Mouse (Mus musculus): ENCODE data around the gene Batf3. TPM values are rescaled to one million over a fixed set of nuclear protein-coding genes. Genes with fewer than 3 reads are reported as not detected.

Batf3 gene
- total and polyA plus RNA-seq, 2 experiments: 1.6 to 2.9 TPM

DNA sequence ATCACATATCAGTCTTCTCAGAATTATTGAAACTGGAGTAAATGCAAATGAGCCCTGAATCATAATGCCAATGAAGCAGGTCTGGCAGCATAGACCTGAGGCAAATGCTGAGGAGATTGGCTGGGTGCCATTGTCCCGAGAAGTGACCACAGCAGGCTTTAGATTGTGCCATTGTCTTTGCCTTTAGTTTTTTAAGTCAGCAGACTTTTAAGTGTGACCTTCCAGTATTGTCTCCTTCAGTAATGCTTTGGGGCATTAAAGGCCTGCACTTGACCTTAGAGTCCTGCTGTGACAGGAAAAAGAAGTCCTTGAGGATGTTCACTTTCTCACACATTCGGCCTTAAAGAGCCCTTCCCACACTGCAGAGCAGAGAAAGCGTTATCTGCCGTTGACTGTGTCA is 27.4 kb upstream of the Batf3 start:
- Histone ChIP-seq H3K27ac (replicated peaks; ENCODE audit: insufficient read depth, low read depth, low read length) (peak overlapping the region; percentile 54), H3K4me1 (ENCODE audit: control insufficient read depth, insufficient read depth, low read length) (peaks cover 19% of the 10 kb centered on the region), H3K9ac (ENCODE audit: low read depth, low read length) (no peak overlapping the region), H3K4me3 (ENCODE audit: insufficient read depth, low read depth, low read length) (no peak overlapping the region), H3K27me3 (ENCODE audit: control insufficient read depth, insufficient read depth, low read length) (no peaks in the 10 kb centered on the region), H3K36me3 (ENCODE audit: control insufficient read depth, insufficient read depth, low read length) (no peaks in the 10 kb centered on the region), H3K79me2 (ENCODE audit: control insufficient read depth, insufficient read depth, low read length) (no peaks in the 10 kb centered on the region)
- no peak for DNase-seq (ENCODE audit: extremely low read depth, low read depth, low spot score)
- no peak for TF ChIP-seq POLR2A (IDR thresholded peaks at IDR 0.05; ENCODE audit: extremely low read depth, insufficient read depth, low read length)
- no peak for TF ChIP-seq CTCF (IDR thresholded peaks at IDR 0.05; ENCODE audit: low read depth, low read length)
- 82% methylated on average over 4 of the region's 4 CpGs for WGBS

DNA sequence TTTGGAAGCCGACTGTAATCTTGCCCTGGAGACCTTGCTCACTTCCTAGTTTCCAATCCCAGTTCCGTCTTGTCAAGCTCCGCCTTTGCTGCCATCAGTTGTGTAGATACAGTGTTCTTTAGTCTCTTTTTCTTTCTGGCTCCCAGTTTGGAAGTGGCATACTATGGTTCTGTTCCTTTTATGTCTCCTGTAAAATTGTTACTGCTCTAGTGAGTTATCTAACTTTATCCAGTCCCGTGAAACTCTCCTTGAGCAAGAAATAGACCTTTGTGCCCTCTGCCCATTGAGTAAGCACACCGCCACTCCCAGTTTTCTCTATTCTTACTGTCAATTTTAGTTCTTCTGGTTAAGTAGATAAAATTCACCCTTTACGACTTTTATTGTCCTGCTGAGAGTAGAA is 26.0 kb upstream of the Batf3 start:
- WGBS: 39% methylated on average over 6 of the region's 6 CpGs
- no peak overlapping the region for H3K9ac ChIP-seq (ENCODE audit: low read depth, low read length)
- H3K36me3 ChIP-seq (ENCODE audit: control insufficient read depth, insufficient read depth, low read length): no peaks in the 10 kb centered on the region
- H3K27me3 ChIP-seq (ENCODE audit: control insufficient read depth, insufficient read depth, low read length): no peaks in the 10 kb centered on the region
- H3K4me3 ChIP-seq (ENCODE audit: insufficient read depth, low read depth, low read length): no peak overlapping the region
- DNase-seq (ENCODE audit: extremely low read depth, low read depth, low spot score): peak; percentile 74
- H3K4me1 ChIP-seq (ENCODE audit: control insufficient read depth, insufficient read depth, low read length): peaks cover 19% of the 10 kb centered on the region
- peak overlapping the region; percentile 54; the same call in 1 of the 2 replicates for H3K27ac ChIP-seq (replicated peaks; ENCODE audit: insufficient read depth, low read depth, low read length)
- TF ChIP-seq CTCF (IDR thresholded peaks at IDR 0.05; ENCODE audit: low read depth, low read length) (no peak), POLR2A (IDR thresholded peaks at IDR 0.05; ENCODE audit: extremely low read depth, insufficient read depth, low read length) (no peak)
- H3K79me2 ChIP-seq (ENCODE audit: control insufficient read depth, insufficient read depth, low read length): no peaks in the 10 kb centered on the region

DNA sequence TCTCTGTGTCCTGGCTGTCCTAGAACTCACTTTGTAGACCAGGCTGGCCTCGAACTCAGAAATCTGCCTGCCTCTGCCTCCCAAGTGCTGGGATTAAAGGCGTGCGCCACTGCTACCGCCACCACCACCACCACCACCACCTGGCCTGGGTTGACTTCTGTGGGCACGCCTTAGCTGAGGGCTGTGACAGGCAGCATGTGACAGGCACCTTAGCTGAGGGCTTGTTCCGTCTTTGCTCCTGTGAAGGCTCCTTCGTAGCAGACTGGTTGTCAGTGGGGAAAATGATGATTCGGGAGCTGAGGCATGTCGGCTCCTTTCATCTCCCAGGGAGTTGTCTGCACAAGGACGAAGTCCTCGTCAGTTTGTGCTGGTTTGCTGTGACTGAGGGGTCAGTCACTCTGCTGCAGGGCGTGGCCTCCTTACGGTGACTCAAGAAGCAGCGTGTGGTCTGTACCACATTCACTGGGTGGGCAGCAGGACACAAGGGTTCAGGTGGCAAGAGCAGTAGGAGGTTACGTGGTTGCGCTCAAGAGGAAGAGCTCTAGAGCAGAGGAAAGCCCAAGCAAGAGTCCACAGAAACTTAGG is 25.2 kb upstream of the Batf3 start:
- Histone ChIP-seq H3K4me1 (ENCODE audit: control insufficient read depth, insufficient read depth, low read length) (peaks cover 19% of the 10 kb centered on the region), H3K4me3 (ENCODE audit: insufficient read depth, low read depth, low read length) (no peak overlapping the region), H3K27ac (replicated peaks; ENCODE audit: insufficient read depth, low read depth, low read length) (peak overlapping the region; percentile 49), H3K79me2 (ENCODE audit: control insufficient read depth, insufficient read depth, low read length) (no peaks in the 10 kb centered on the region), H3K27me3 (ENCODE audit: control insufficient read depth, insufficient read depth, low read length) (no peaks in the 10 kb centered on the region), H3K36me3 (ENCODE audit: control insufficient read depth, insufficient read depth, low read length) (no peaks in the 10 kb centered on the region), H3K9ac (ENCODE audit: low read depth, low read length) (no peak overlapping the region)
- TF ChIP-seq CTCF (IDR thresholded peaks at IDR 0.05; ENCODE audit: low read depth, low read length) (no peak), POLR2A (IDR thresholded peaks at IDR 0.05; ENCODE audit: extremely low read depth, insufficient read depth, low read length) (no peak)
- no peak for DNase-seq (ENCODE audit: extremely low read depth, low read depth, low spot score)
- WGBS: 74% methylated on average over 16 of the region's 16 CpGs

DNA sequence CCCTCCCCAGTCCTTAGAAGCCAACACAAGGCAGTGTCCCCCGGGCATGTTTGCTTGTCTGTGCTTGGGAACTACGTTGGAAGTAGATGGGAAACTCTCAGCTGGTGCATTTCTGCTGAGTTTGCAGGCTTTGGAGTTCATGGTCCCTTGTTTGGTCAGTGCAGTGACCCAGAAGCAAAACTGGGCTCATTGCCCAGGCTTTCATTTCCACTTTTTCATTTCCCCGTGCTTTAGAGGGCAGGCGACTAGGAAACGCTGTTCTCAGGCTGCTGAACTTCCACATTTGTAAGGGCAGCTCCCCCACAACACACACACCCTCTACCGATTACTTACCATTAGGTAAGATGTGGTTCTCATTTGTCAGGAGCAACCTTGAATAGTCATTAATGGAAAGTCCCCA is 24.6 kb upstream of the Batf3 start:
- Histone ChIP-seq H3K4me3 (ENCODE audit: insufficient read depth, low read depth, low read length) (no peak overlapping the region), H3K27me3 (ENCODE audit: control insufficient read depth, insufficient read depth, low read length) (no peaks in the 10 kb centered on the region), H3K36me3 (ENCODE audit: control insufficient read depth, insufficient read depth, low read length) (no peaks in the 10 kb centered on the region), H3K27ac (replicated peaks; ENCODE audit: insufficient read depth, low read depth, low read length) (peak overlapping the region; percentile 61), H3K9ac (ENCODE audit: low read depth, low read length) (no peak overlapping the region), H3K4me1 (ENCODE audit: control insufficient read depth, insufficient read depth, low read length) (peaks cover 19% of the 10 kb centered on the region), H3K79me2 (ENCODE audit: control insufficient read depth, insufficient read depth, low read length) (no peaks in the 10 kb centered on the region)
- TF ChIP-seq CTCF (IDR thresholded peaks at IDR 0.05; ENCODE audit: low read depth, low read length): no peak
- no peak for TF ChIP-seq POLR2A (IDR thresholded peaks at IDR 0.05; ENCODE audit: extremely low read depth, insufficient read depth, low read length)
- peak; percentile 88 for DNase-seq (ENCODE audit: extremely low read depth, low read depth, low spot score)
- 5% methylated on average over 6 of the region's 6 CpGs for WGBS

DNA sequence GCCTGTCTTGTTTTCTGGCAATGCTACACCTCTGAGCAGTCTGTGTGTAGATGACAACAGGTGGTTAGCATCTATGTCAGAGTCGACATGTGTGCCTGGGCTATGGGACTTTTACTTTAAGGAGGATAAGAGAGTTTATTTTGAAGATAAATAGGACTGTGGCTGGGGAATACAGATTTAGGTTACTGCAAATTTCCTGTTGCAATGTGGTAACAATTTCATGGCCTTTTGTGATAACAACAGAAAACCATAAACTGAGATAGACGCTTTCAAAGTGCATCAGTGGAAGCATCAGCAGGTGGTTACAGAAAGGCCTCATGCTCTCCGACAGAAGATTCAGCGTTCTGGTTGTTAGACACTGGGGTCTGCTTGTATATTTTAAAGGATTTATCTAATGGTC is 24.2 kb upstream of the Batf3 start:
- Histone ChIP-seq H3K4me3 (ENCODE audit: insufficient read depth, low read depth, low read length) (no peak overlapping the region), H3K36me3 (ENCODE audit: control insufficient read depth, insufficient read depth, low read length) (no peaks in the 10 kb centered on the region), H3K27me3 (ENCODE audit: control insufficient read depth, insufficient read depth, low read length) (no peaks in the 10 kb centered on the region), H3K79me2 (ENCODE audit: control insufficient read depth, insufficient read depth, low read length) (no peaks in the 10 kb centered on the region), H3K9ac (ENCODE audit: low read depth, low read length) (no peak overlapping the region), H3K4me1 (ENCODE audit: control insufficient read depth, insufficient read depth, low read length) (peaks cover 19% of the 10 kb centered on the region), H3K27ac (replicated peaks; ENCODE audit: insufficient read depth, low read depth, low read length) (peak overlapping the region; percentile 61)
- 79% methylated on average over 4 of the region's 4 CpGs for WGBS
- no peak for DNase-seq (ENCODE audit: extremely low read depth, low read depth, low spot score)
- TF ChIP-seq CTCF (IDR thresholded peaks at IDR 0.05; ENCODE audit: low read depth, low read length) (no peak), POLR2A (IDR thresholded peaks at IDR 0.05; ENCODE audit: extremely low read depth, insufficient read depth, low read length) (no peak)

DNA sequence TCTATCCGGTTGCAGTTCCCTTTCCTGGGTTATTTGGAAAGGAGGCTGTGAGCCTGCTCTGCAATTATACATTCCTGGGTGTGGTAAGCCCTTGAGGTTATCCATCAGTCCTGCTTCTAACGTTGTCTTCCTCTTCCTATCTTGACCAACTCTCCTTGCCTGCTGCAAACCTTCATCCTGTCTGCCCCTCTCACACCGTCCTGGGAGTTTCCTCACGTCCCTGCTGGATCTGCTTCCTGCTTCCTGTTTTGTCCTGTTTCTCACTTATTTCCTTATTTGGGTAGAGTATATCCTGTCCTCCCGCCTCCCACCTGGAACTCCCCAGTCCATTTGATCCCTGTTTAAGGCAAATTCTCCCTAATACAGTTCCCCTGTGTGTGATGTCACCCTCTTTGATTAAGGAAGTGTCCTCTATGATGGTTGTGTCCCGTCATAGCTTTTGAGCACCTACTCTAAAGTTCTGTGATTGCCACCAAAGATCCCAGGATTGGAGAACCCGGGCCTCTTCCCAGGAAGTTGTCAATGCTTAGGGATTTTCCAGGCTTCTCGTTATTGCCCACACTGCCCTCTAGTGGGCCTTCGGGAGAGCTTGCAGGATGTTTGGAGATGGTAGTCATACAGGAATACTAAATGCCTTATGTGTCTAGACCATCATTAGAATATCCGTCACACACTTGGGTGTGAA is 22.3 kb upstream of the Batf3 start:
- peak; percentile 68 for DNase-seq (ENCODE audit: extremely low read depth, low read depth, low spot score)
- no peak overlapping the region for H3K9ac ChIP-seq (ENCODE audit: low read depth, low read length)
- no peaks in the 10 kb centered on the region for H3K36me3 ChIP-seq (ENCODE audit: control insufficient read depth, insufficient read depth, low read length)
- TF ChIP-seq CTCF (IDR thresholded peaks at IDR 0.05; ENCODE audit: low read depth, low read length): peak; percentile 72
- no peak for TF ChIP-seq POLR2A (IDR thresholded peaks at IDR 0.05; ENCODE audit: extremely low read depth, insufficient read depth, low read length)
- peaks cover 16% of the 10 kb centered on the region for H3K4me1 ChIP-seq (ENCODE audit: control insufficient read depth, insufficient read depth, low read length)
- H3K79me2 ChIP-seq (ENCODE audit: control insufficient read depth, insufficient read depth, low read length): no peaks in the 10 kb centered on the region
- H3K27ac ChIP-seq (replicated peaks; ENCODE audit: insufficient read depth, low read depth, low read length): peak overlapping the region; percentile 52
- H3K27me3 ChIP-seq (ENCODE audit: control insufficient read depth, insufficient read depth, low read length): no peaks in the 10 kb centered on the region
- H3K4me3 ChIP-seq (ENCODE audit: insufficient read depth, low read depth, low read length): no peak overlapping the region
- 48% methylated on average over 10 of the region's 10 CpGs for WGBS
